Mouse (Mus musculus): ENCODE measurements around the gene Gzf1. TPM values are rescaled to one million over a fixed set of nuclear protein-coding genes. Genes with fewer than 3 reads are reported as not detected.

The Gzf1 gene
- 21.9 and 40.1 TPM in 2 replicates for total RNA-seq (2014; rRNA removed; ENCODE audit: low replicate concordance)
- 12.4 and 14.3 TPM in 2 replicates for polyA plus RNA-seq (2015; fragmentation: Nextera tagmentation; extraction: Ambion mirVana)

GRCm38 (mm10) chr2:148680775-148681291 is at the start of gene Gzf1:
Gzf1 (plus strand) TSS chr2:148681023.
- Histone ChIP-seq H3K27me3 (ENCODE audit: control insufficient read depth, insufficient read depth, low read length) (no peaks in the 10 kb centered on the region), H3K9me3 (replicated peaks; ENCODE audit: control insufficient read depth, low read length) (no peaks in the 10 kb centered on the region), H3K4me1 (ENCODE audit: control insufficient read depth, insufficient read depth) (peaks cover 35% of the 10 kb centered on the region), H3K27ac (ENCODE audit: low read depth) (peak within 1 kb of the TSS; percentile 92), H3K4me2 (ENCODE audit: low read depth, low read length) (peak within 1 kb of the TSS; percentile 67), H3K36me3 (replicated peaks; ENCODE audit: control insufficient read depth, insufficient read depth, low read length) (peaks cover 31% of the 10 kb centered on the region), H3K9ac (replicated peaks; ENCODE audit: low read depth, low read length) (peak within 1 kb of the TSS; percentile 88), H3K4me3 (ENCODE audit: low read depth, low read length) (peak within 1 kb of the TSS; percentile 83)
- no peak; the same call in 1 of the 2 replicates for TF ChIP-seq CTCF (IDR thresholded peaks at IDR 0.05; ENCODE audit: low read depth)
- peak; percentile 36; the same call in 1 of the 2 replicates for TF ChIP-seq EP300 (IDR thresholded peaks at IDR 0.05; ENCODE audit: low read depth)
- DNase-seq (ENCODE audit: low spot score) (peak; percentile 100), ATAC-seq (ENCODE audit: insufficient read depth, low read depth) (peak; percentile 94)
- WGBS = under 1% methylated on average over 39 of the region's 39 CpGs

GRCm38 (mm10) chr2:148631602-148632001 is 49.2 kb upstream of the Gzf1 start:
- no peaks in the 10 kb centered on the region for H3K36me3 ChIP-seq (replicated peaks; ENCODE audit: control insufficient read depth, insufficient read depth, low read length)
- DNase-seq (ENCODE audit: low spot score) = no peak
- TF ChIP-seq EP300 (IDR thresholded peaks at IDR 0.05; ENCODE audit: low read depth) = no peak
- TF ChIP-seq CTCF (IDR thresholded peaks at IDR 0.05; ENCODE audit: low read depth) = no peak

GRCm38 (mm10) chr2:148634466-148634865 is 46.4 kb upstream of the Gzf1 start:
- Histone ChIP-seq H3K9ac (replicated peaks; ENCODE audit: low read depth, low read length) (no peak overlapping the region), H3K9me3 (replicated peaks; ENCODE audit: control insufficient read depth, low read length) (no peaks in the 10 kb centered on the region), H3K27me3 (ENCODE audit: control insufficient read depth, insufficient read depth, low read length) (no peaks in the 10 kb centered on the region), H3K4me3 (ENCODE audit: low read depth, low read length) (no peak overlapping the region), H3K4me2 (ENCODE audit: low read depth, low read length) (no peak overlapping the region), H3K27ac (ENCODE audit: low read depth) (no peak overlapping the region), H3K4me1 (ENCODE audit: control insufficient read depth, insufficient read depth) (no peaks in the 10 kb centered on the region), H3K36me3 (replicated peaks; ENCODE audit: control insufficient read depth, insufficient read depth, low read length) (no peaks in the 10 kb centered on the region)
- TF ChIP-seq CTCF (IDR thresholded peaks at IDR 0.05; ENCODE audit: low read depth) (no peak), EP300 (IDR thresholded peaks at IDR 0.05; ENCODE audit: low read depth) (no peak)
- 68% methylated on average over 4 of the region's 4 CpGs for WGBS
- no peak for DNase-seq (ENCODE audit: low spot score)
- no peak for ATAC-seq (ENCODE audit: insufficient read depth, low read depth)

More at GRCm38 (mm10) chr2:148631602-148632001, 49.2 kb upstream of the Gzf1 start:
- WGBS = 83% methylated on average over 3 of the region's 3 CpGs
- Histone ChIP-seq H3K27me3 (ENCODE audit: control insufficient read depth, insufficient read depth, low read length) (no peaks in the 10 kb centered on the region), H3K4me1 (ENCODE audit: control insufficient read depth, insufficient read depth) (no peaks in the 10 kb centered on the region), H3K4me2 (ENCODE audit: low read depth, low read length) (no peak overlapping the region), H3K4me3 (ENCODE audit: low read depth, low read length) (no peak overlapping the region), H3K9ac (replicated peaks; ENCODE audit: low read depth, low read length) (no peak overlapping the region), H3K9me3 (replicated peaks; ENCODE audit: control insufficient read depth, low read length) (no peaks in the 10 kb centered on the region), H3K27ac (ENCODE audit: low read depth) (no peak overlapping the region)
- 0 out of 2 replicates have a peak, but pooled peaks have one; percentile 19 for ATAC-seq (ENCODE audit: insufficient read depth, low read depth)

GRCm38 (mm10) chr2:148642610-148643370 is 38.0 kb upstream of the Gzf1 start:
- DNase-seq (ENCODE audit: low spot score) = no peak
- Histone ChIP-seq H3K27ac (ENCODE audit: low read depth) (no peak overlapping the region), H3K4me2 (ENCODE audit: low read depth, low read length) (no peak overlapping the region), H3K36me3 (replicated peaks; ENCODE audit: control insufficient read depth, insufficient read depth, low read length) (no peaks in the 10 kb centered on the region), H3K4me1 (ENCODE audit: control insufficient read depth, insufficient read depth) (no peaks in the 10 kb centered on the region), H3K27me3 (ENCODE audit: control insufficient read depth, insufficient read depth, low read length) (no peaks in the 10 kb centered on the region), H3K4me3 (ENCODE audit: low read depth, low read length) (no peak overlapping the region), H3K9ac (replicated peaks; ENCODE audit: low read depth, low read length) (no peak overlapping the region), H3K9me3 (replicated peaks; ENCODE audit: control insufficient read depth, low read length) (no peaks in the 10 kb centered on the region)
- TF ChIP-seq CTCF (IDR thresholded peaks at IDR 0.05; ENCODE audit: low read depth) (no peak), EP300 (IDR thresholded peaks at IDR 0.05; ENCODE audit: low read depth) (no peak)
- ATAC-seq (ENCODE audit: insufficient read depth, low read depth) = no peak
- WGBS = 45% methylated on average over 1 of the region's 1 CpGs

- H3K9me3 ChIP-seq (replicated peaks; ENCODE audit: control insufficient read depth, low read length) = no peaks in the 10 kb centered on the region
- DNase-seq (ENCODE audit: low spot score) (no peak), ATAC-seq (ENCODE audit: insufficient read depth, low read depth) (no peak)
- 71% methylated on average over 6 of the region's 6 CpGs for WGBS
- TF ChIP-seq CTCF (IDR thresholded peaks at IDR 0.05; ENCODE audit: low read depth) (no peak), EP300 (IDR thresholded peaks at IDR 0.05; ENCODE audit: low read depth) (no peak)
- no peak overlapping the region for H3K4me2 ChIP-seq (ENCODE audit: low read depth, low read length)
- H3K27ac ChIP-seq (ENCODE audit: low read depth) = no peak overlapping the region
- H3K4me1 ChIP-seq (ENCODE audit: control insufficient read depth, insufficient read depth) = no peaks in the 10 kb centered on the region
- no peaks in the 10 kb centered on the region for H3K27me3 ChIP-seq (ENCODE audit: control insufficient read depth, insufficient read depth, low read length)
- H3K9ac ChIP-seq (replicated peaks; ENCODE audit: low read depth, low read length) = no peak overlapping the region
- H3K36me3 ChIP-seq (replicated peaks; ENCODE audit: control insufficient read depth, insufficient read depth, low read length) = no peaks in the 10 kb centered on the region
- no peak overlapping the region for H3K4me3 ChIP-seq (ENCODE audit: low read depth, low read length)
Observed at GRCm38 (mm10) chr2:148644421-148645000, 36.3 kb upstream of the Gzf1 start.
